Mouse (Mus musculus) T-helper 2 cell (primary cell): ENCODE measurements at regions not wholly inside any gene's neighbourhood (a gene's known extent, or its start where the extent isn't known, plus 50 kb on each side); places are given as distances from the start of the nearest gene placed in this dataset.

Source experiments
- in situ Hi-C: fragments of 300-600 bp; cut with MboI, MseI; formaldehyde crosslinking; loops from one replicate; pipeline ENCODE4 v1.15.1; 2025; ENCODE audit warnings: high pct_unique_total_duplicates

DNA sequence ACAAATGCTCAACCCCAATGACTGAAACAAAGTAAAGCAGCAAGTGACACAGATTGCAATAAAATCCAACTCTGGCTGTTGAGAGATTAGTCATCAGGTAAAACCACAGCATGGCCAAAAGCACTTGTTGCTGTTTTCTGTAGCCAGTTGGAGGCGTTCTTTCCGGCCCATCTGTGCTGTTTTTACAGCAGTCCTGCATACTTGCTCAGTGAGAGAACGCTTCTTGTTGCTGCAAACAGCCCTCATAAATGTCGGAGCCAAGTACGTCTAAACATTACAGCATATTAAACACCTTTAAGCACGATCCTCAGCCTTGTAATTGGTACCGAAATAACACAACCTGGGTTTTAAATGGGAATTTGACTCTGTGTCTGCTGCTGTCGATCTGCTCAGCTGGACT, 65.6 kb upstream of the Hs3st3a1 start:
- in situ Hi-C loops, result no loop called here

DNA sequence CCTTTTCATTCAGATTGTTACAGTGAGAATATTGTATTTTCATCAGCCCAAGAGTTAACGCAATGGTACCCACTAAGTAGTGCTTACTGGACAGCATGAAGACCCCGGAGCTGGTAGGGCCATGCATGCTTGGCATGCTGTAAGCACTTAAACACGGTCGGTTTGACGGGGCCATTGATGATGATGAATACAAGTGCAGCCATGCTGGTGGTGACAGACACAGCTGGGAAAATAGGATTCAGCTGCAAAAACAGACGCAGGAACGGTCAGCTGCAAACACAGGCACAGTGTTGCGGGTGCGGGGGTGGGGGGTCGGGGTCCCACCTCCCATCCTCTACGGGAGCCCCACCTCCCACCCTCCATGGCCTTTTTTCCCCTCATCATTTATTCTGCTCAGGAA, 99.7 kb upstream of the Hs3st3a1 start:
- in situ Hi-C loops, result no loop called here

GRCm38 (mm10) chr11:64332406-64332805, 102.7 kb upstream of the Hs3st3a1 start:
- in situ Hi-C loops, result no loop called here

DNA sequence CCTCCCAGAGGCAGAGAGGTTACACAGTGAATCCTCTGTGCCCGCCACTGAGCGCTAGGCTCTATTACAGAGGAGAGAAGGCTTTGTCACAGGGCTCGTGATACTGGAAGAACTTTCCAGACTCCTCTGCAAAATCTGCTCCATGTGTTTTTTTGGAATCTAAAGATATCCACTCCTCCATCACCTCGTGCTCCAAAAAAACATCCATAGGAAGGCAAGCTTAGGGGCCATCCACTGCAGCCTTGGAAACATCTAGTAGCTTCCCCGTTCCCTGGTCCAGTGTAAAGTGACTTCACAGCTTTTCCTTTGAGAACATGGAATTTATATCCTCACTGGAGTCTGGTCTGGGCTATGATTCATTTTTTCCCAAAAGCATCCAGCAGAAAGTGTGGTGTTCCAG, 103.3 kb upstream of the Hs3st3a1 start:
- in situ Hi-C loops, result no loop called here

- in situ Hi-C loops, result no loop called here
Observed at GRCm38 (mm10) chr11:64329129-64329528, 106.0 kb upstream of the Hs3st3a1 start.

DNA sequence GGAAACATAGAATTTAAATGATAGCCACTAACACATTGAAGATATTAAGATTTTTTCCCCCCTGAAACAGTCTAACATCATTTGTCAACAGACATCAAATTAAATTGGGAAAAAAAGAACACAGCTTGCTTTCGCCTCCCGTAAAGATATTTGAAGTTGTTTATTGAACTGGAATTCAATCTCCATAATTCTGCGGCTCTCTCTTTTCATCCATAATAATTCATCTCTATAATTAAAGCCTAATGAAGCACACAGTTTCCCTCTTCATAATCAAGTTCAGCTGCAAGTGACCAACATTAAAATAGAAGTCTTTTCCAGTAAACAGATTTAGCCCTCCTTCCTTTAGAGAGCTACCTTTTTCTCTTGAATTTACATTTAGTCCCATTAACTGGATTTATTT, 107.4 kb upstream of the Hs3st3a1 start:
- in situ Hi-C loops, result no loop called here

- in situ Hi-C loops, result no loop called here
Observed at GRCm38 (mm10) chr11:64326646-64327045, 108.5 kb upstream of the Hs3st3a1 start.

DNA sequence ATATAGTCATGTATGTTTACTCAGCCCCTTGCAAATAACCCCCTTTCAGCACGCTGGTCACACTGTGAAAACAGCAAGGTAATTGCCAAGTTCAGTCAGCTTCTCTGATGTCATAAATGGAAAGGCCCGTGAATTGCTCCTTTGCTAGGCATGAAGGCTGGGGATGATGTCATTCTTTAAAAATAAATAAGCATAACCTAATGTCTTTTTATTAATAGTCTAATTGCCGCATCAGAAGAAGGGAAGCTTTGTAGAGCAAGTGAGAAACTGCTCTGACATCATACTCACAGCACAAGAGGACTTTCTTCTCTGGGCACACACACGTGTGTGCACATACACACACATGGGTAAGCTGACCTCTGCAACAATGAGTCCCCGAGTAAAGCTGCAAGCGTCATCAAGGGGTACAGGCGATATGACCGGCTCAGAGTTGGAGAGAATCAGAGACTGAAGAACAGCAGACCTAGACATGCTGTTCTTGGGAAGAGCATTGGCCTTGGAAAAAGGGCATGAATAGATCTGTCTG, 113.2 kb upstream of the Hs3st3a1 start:
- in situ Hi-C loops, result no loop called here

DNA sequence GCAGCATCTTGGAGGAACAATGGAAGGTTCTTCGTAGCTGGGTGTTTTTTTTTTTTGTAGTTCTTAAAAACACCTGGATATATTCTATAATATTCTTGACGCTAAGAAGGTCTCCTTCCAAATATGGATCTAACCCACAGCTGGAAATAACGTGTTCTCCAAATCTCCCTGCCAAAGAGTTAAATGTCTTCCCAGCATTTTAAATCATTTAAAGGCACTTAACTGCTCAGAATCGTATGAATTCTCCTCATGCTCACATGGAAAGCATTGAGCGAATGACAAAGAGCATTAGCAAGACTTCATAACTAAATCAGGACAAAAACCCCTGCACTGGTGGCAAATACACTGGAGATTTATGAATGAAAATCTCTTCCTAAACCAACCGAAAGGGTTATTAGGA, 117.7 kb upstream of the Hs3st3a1 start:
- in situ Hi-C loops, result no loop called here

GRCm38 (mm10) chr11:64314997-64315396, 120.1 kb upstream of the Hs3st3a1 start:
- in situ Hi-C loops, result no loop called here

GRCm38 (mm10) chr11:64313241-64313640, 121.9 kb upstream of the Hs3st3a1 start:
- in situ Hi-C loops, result no loop called here

DNA sequence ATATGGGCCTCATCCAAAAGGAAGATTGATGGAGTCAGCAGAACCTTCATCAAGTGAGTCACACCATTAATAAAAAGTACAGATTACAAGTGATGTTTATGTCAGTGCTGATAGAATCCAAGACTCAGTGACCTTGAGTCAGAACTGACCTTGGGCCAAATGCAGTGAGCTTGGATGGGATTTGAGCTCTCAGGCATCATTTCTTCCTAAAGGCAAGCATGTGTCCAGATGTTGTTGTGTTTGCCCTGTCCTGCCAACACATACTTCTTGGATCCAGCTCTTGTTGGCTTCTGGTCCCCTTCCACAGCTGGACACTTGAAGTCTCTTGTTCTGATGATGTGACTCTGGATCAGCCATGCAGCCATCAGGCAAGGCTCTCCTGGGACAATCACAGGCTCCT, 125.3 kb upstream of the Hs3st3a1 start:
- in situ Hi-C loops, result no loop called here

DNA sequence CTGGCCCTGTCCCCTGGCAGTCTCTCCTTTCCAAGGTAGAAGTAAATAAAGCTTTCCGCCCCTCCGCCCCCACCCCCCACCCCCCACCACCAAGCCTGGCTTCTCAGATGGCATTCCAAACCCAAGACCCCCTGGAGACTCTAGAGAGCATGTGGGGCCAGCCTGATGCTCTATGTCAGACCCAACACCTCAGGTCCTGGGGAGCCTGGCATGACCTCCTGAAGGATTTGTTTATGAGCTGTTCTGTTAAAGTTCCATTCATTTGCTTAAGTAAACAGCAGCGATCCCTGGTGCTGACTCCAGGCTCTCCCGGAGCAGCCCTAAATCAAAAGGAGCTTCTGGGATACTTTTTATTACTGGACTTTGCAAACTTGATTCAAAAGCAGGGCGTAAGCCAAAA, 137.3 kb upstream of the Hs3st3a1 start:
- in situ Hi-C loops, result loop anchor here (25.0 kb wide), 1 partner anchor 1011 kb away; no protein-coding TSS in a partner anchor

GRCm38 (mm10) chr11:64288236-64288635, 146.9 kb upstream of the Hs3st3a1 start:
- in situ Hi-C loops, result loop anchor here (25.0 kb wide), 1 partner anchor 1001 kb away; no protein-coding TSS in a partner anchor

- in situ Hi-C loops, result loop anchor here (25.0 kb wide), 1 partner anchor 1000 kb away; no protein-coding TSS in a partner anchor
Observed at GRCm38 (mm10) chr11:64287499-64287898, 147.6 kb upstream of the Hs3st3a1 start.

DNA sequence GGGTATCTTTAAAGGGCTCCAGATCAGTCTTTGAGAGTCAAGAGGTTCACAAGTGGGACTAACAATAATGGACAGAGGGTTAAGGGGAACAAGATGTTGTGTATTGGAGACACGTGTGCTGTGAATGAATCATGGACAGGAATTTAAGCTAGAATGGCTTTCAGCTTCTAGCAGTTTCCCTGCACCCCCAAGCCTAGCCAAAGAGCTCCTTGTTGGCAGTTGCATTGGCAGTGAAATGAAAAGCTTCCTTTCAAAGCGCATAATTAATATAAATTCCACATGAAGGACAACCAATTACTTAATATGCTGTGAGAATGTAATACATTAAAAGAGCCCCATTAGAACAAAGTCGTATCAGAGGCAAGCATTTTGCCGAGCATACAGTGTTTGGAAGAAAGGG, 153.4 kb upstream of the Hs3st3a1 start:
- in situ Hi-C loops, result loop anchor here (25.0 kb wide), 1 partner anchor 994 kb away; no protein-coding TSS in a partner anchor

GRCm38 (mm10) chr11:64278259-64279003, 156.7 kb upstream of the Hs3st3a1 start:
- in situ Hi-C loops, result loop anchor here (25.0 kb wide), 1 partner anchor 991 kb away; no protein-coding TSS in a partner anchor

- in situ Hi-C loops, result no loop called here
Observed at GRCm38 (mm10) chr11:64273726-64274125, 161.4 kb upstream of the Hs3st3a1 start.

DNA sequence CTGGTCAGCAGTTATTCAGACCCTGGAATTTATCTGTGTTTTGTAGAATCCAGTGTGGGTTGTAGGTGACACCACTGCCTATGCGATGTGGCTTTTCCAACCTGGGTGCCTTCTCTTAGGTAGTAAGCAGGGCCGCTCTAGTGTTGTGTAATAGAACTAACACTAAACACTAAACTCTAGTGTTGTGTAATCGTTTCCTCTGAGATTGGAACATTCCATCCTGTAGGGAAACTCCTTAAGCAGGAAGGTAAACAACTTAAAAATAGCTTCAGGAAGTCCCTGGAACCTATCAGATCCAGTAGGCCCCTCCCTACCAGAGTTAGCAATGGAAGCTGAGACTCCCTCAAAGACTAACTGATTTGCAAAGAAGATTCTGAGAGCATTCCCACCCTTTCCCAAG, 161.9 kb upstream of the Hs3st3a1 start:
- in situ Hi-C loops, result no loop called here

- in situ Hi-C loops, result no loop called here
Observed at GRCm38 (mm10) chr11:64268121-64268520, 167.0 kb upstream of the Hs3st3a1 start.

DNA sequence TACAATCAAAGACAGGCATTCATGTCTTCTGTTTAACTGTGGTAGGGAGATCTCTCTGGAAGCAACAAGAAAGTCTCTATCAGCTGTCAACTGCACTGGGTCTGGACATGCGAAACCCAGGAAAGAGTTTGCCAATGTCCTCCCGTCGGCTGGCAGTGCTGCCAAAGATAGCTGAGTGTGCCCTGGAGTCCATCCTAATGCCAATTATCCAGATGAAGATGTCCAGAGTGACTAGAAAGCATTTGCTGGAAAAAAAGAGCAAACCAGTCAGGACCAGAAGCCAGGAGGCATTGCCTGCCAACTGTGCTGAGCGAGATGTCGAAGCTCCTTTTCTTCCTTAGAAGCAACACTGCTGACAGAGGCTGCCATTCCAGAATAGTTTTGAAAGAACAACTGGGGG, 167.6 kb upstream of the Hs3st3a1 start:
- in situ Hi-C loops, result no loop called here

- in situ Hi-C loops, result no loop called here
Observed at GRCm38 (mm10) chr11:64253517-64254385, 174.5 kb upstream of the Cox10 start.
